Comparison of ENCODE assay signal across 8 mouse cellular contexts in genomic region chr5:121172835-121173234, GRCm38 (mm10). TPM values are rescaled to one million over a fixed set of nuclear protein-coding genes. Genes with fewer than 3 reads are reported as not detected.
DNase-seq lines count a peak whose midpoint lies in the region; ATAC-seq and TF ChIP-seq lines count a peak whose summit lies in the region.
"Had no signal": no experiment of that assay in that cellular context is flagged by ENCODE, and none has a peak within 500 bp of the region (broad histone marks: within the 10 kb centered on the region; RNA-seq: fewer than 3 reads in every experiment).

No protein-coding gene starts in this region.

- TF ChIP-seq CTCF in thymus, adult 2 months (IDR thresholded peaks at IDR 0.05; ENCODE audit: borderline replicate concordance, control insufficient read depth, extremely low read depth, insufficient read depth, low read length, poor library complexity) = no peak
- TF ChIP-seq CTCF in cerebellum, adult 2 months (IDR thresholded peaks at IDR 0.05; ENCODE audit: borderline replicate concordance, insufficient read depth, low read depth, low read length) = peak; percentile 49; the same call in 1 of the 2 replicates
- TF ChIP-seq CTCF in stomach, postnatal 0 days (IDR thresholded peaks at IDR 0.05; ENCODE audit: low read depth) = peak; percentile 55

- no peak overlapping the region for H3K27ac ChIP-seq in thymus, adult 2 months (ENCODE audit: control insufficient read depth, insufficient read depth, low read length)
- H3K27ac ChIP-seq in cerebellum, adult 2 months (ENCODE audit: insufficient read depth, low read length) = peak overlapping the region; percentile 26
- no peak overlapping the region for H3K27ac ChIP-seq in stomach, postnatal 0 days (replicated peaks)

- no peak for TF ChIP-seq EP300 in stomach, postnatal 0 days (optimal IDR thresholded peaks at IDR 0.05)

- no peak overlapping the region for H3K4me2 ChIP-seq in stomach, postnatal 0 days (replicated peaks; ENCODE audit: low read depth)

- TF ChIP-seq POLR2A in thymus, adult 2 months (IDR thresholded peaks at IDR 0.05; ENCODE audit: control insufficient read depth, extremely low read depth, insufficient read depth, low read length, poor library complexity) = no peak
- TF ChIP-seq POLR2A in cerebellum, adult 2 months (IDR thresholded peaks at IDR 0.05; ENCODE audit: borderline replicate concordance, insufficient read depth, low read length) = no peak

- H3K9ac ChIP-seq in stomach, postnatal 0 days (ENCODE audit: low read length) = no peak overlapping the region

- DNase-seq in kidney, adult 18-20 months = peak; percentile 28
- DNase-seq in kidney, adult 11 months = no peak
- peak; percentile 11 for DNase-seq in thymus, adult 2 months
- DNase-seq in thymus, adult 18-20 months = no peak
- DNase-seq in cerebellum, adult 2 months = peak; percentile 61 to 64
- DNase-seq in stomach, postnatal 0 days (ENCODE audit: low spot score) = no peak
- DNase-seq in frontal cortex, postnatal 36 days (ENCODE audit: low spot score in 2 of 2) = no peak
- DNase-seq: gastrocnemius, postnatal 25 days had no signal

- H3K36me3 ChIP-seq in thymus, adult 2 months (ENCODE audit: control insufficient read depth, insufficient read depth, low read length) = peaks cover 8% of the 10 kb centered on the region; the same call in 1 of the 2 replicates
- peaks cover 3% of the 10 kb centered on the region; the same call in 1 of the 2 replicates for H3K36me3 ChIP-seq in stomach, postnatal 0 days (ENCODE audit: control insufficient read depth, insufficient read depth, low read length)

- H3K27me3 ChIP-seq in thymus, adult 2 months (ENCODE audit: control insufficient read depth, insufficient read depth, low read length) = no peaks in the 10 kb centered on the region
- H3K27me3 ChIP-seq in cerebellum, adult 2 months (ENCODE audit: control insufficient read depth, insufficient read depth, low read length) = no peaks in the 10 kb centered on the region
- no peaks in the 10 kb centered on the region for H3K27me3 ChIP-seq in stomach, postnatal 0 days (ENCODE audit: control insufficient read depth, insufficient read depth, low read length)

- H3K9me3 ChIP-seq in stomach, postnatal 0 days (ENCODE audit: control insufficient read depth, low read length) = no peaks in the 10 kb centered on the region

- no peak for ATAC-seq in stomach, postnatal 0 days (ENCODE audit: low FRiP score, low TSS enrichment)

- no peak overlapping the region for H3K4me3 ChIP-seq in thymus, adult 2 months (ENCODE audit: control insufficient read depth, insufficient read depth, low read length)
- no peak overlapping the region for H3K4me3 ChIP-seq in cerebellum, adult 2 months (replicated peaks; ENCODE audit: insufficient read depth, low read depth, low read length)
- no peak overlapping the region for H3K4me3 ChIP-seq in stomach, postnatal 0 days (ENCODE audit: low read depth, low read length)

- H3K4me1 ChIP-seq in thymus, adult 2 months (replicated peaks; ENCODE audit: control insufficient read depth, insufficient read depth, low read length) = no peaks in the 10 kb centered on the region
- H3K4me1 ChIP-seq in cerebellum, adult 2 months (ENCODE audit: control insufficient read depth, insufficient read depth, low read length) = peaks cover 15% of the 10 kb centered on the region
- no peaks in the 10 kb centered on the region for H3K4me1 ChIP-seq in stomach, postnatal 0 days (replicated peaks; ENCODE audit: control insufficient read depth, insufficient read depth)

- 62% methylated on average over 4 of the region's 4 CpGs for WGBS in thymus, adult 2 months
- 8% methylated on average over 4 of the region's 4 CpGs for WGBS in cerebellum, adult 2 months
- 86% methylated on average over 4 of the region's 4 CpGs for WGBS in stomach, postnatal 0 days

RNA-seq across cellular contexts. Expression of gene Ptpn11, which starts 18.4 kb away (rescaled TPM):
- 30.0 and 33.1 TPM in 2 replicates for polyA plus RNA-seq in thymus, adult 2 months (2012; rRNA removed)
- polyA plus RNA-seq in cerebellum, adult 2 months (2012; rRNA removed) = 89.0 and 91.8 TPM in 2 replicates
- polyA plus RNA-seq in stomach, postnatal 0 days (2015; fragmentation: Nextera tagmentation; extraction: Ambion mirVana) = 11.8 and 15.0 TPM in 2 replicates

RNA-seq across cellular contexts. Expression of gene Rpl6, which starts 31.4 kb away (rescaled TPM):
- 391 and 394 TPM in 2 replicates for polyA plus RNA-seq in thymus, adult 2 months (2012; rRNA removed)
- 363 and 400 TPM in 2 replicates for polyA plus RNA-seq in cerebellum, adult 2 months (2012; rRNA removed)
- 453 and 464 TPM in 2 replicates for polyA plus RNA-seq in stomach, postnatal 0 days (2015; fragmentation: Nextera tagmentation; extraction: Ambion mirVana)

RNA-seq across cellular contexts. Expression of gene Hectd4, which starts 47.2 kb away (rescaled TPM):
- polyA plus RNA-seq in thymus, adult 2 months (2012; rRNA removed) = 61.5 and 67.5 TPM in 2 replicates
- polyA plus RNA-seq in cerebellum, adult 2 months (2012; rRNA removed) = 81.2 and 86.4 TPM in 2 replicates
- polyA plus RNA-seq in stomach, postnatal 0 days (2015; fragmentation: Nextera tagmentation; extraction: Ambion mirVana) = 1.7 TPM in 2 replicates

Comparison
In these comparisons a context has a peak if more than half of its experiments do, and no peak if none do; other contexts are left out.
1. DNase-seq: peak in kidney, adult 18-20 months (single experiment), thymus, adult 2 months (single experiment) and cerebellum, adult 2 months (2 of 2); none in kidney, adult 11 months (single experiment), thymus, adult 18-20 months (0 of 2), stomach, postnatal 0 days (single experiment) and frontal cortex, postnatal 36 days (0 of 2).
2. RNA of gene Hectd4, which starts 47.2 kb away (polyA plus RNA-seq): 81.2 to 86.4 TPM in cerebellum, adult 2 months and 61.5 to 67.5 TPM in thymus, adult 2 months; 1.7 TPM in stomach, postnatal 0 days; every median in the first group is over 10 times any median in the second.